Mouse (Mus musculus): ENCODE results near the gene Sec14l2. TPM values are rescaled to one million over a fixed set of nuclear protein-coding genes. Genes with fewer than 3 reads are reported as not detected.

The Sec14l2 gene
- total and polyA plus RNA-seq, 3 experiments, result 15.5 to 40.1 TPM; not detected in 1

DNA sequence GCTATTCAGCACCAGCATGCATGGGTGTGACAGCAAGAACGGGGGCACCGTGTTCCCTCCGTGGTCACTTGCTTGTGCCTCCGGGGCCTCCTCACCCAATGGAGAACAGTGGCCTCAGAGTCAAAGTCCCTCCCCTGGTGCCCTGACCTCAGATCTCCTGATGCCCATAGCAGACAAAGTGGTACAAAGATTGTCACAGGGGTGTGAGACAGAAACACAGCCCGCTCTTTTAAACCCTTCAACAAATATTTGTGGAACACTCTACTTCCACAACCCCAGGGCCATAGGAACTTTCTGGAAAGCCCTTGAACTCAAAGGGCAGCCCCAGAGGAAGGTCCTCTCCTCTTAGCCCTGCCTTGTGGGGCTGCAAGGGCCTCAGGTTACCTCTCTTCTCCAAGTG lies 989 bp downstream of the Sec14l2 start:
- peaks cover 0 to 16% of the 10 kb centered on the region in 2 experiments; a peak in 2 of 4 replicates for H3K36me3 ChIP-seq (ENCODE audit: control insufficient read depth in 1 of 2, insufficient read depth in 2 of 2, low read length in 2 of 2)
- no peak for DNase-seq (ENCODE audit: low read depth, low spot score)
- no peak for TF ChIP-seq ZKSCAN1 (IDR thresholded peaks at IDR 0.05; ENCODE audit: low read depth, low read length)
- no peak for TF ChIP-seq POLR2A (IDR thresholded peaks at IDR 0.05; ENCODE audit: control insufficient read depth in 1 of 2, insufficient read depth in 1 of 2, low read depth in 1 of 2, low read length in 2 of 2, poor library complexity in 1 of 2)
- TF ChIP-seq SMC3 (IDR thresholded peaks at IDR 0.05; ENCODE audit: low read depth, low read length), result no peak
- no peak for TF ChIP-seq MEF2A (IDR thresholded peaks at IDR 0.05; ENCODE audit: extremely low read depth, insufficient replicate concordance, low read depth, low read length, poor library complexity, severe bottlenecking)
- no peak for TF ChIP-seq JUND (IDR thresholded peaks at IDR 0.05; ENCODE audit: low read depth, low read length)
- no peak for TF ChIP-seq ZMIZ1 (IDR thresholded peaks at IDR 0.05; ENCODE audit: low read depth, low read length)
- no peak for TF ChIP-seq MAFK (IDR thresholded peaks at IDR 0.05; ENCODE audit: borderline replicate concordance, low read depth, low read length)
- no peak for TF ChIP-seq ELF1 (IDR thresholded peaks at IDR 0.05; ENCODE audit: low read depth, low read length)
- TF ChIP-seq HCFC1 (IDR thresholded peaks at IDR 0.05; ENCODE audit: low read depth, low read length), result no peak
- TF ChIP-seq KAT2A (conservative IDR thresholded peaks at IDR 0.05; ENCODE audit: low read depth, low read length), result no peak
- no peak for TF ChIP-seq POLR2AphosphoS2 (IDR thresholded peaks at IDR 0.05; ENCODE audit: low read length)
- no peak for TF ChIP-seq POLR2AphosphoS5 (IDR thresholded peaks at IDR 0.05; ENCODE audit: borderline replicate concordance, low read depth, low read length)
- TF ChIP-seq MYC (IDR thresholded peaks at IDR 0.05; ENCODE audit: low read depth, low read length), result no peak
- no peak for TF ChIP-seq TAL1 (IDR thresholded peaks at IDR 0.05; ENCODE audit: low read length)
- no peak for TF ChIP-seq UBTF (IDR thresholded peaks at IDR 0.05; ENCODE audit: borderline replicate concordance, insufficient read depth, low read depth, low read length)
- TF ChIP-seq TBP (IDR thresholded peaks at IDR 0.05; ENCODE audit: low read depth, low read length), result no peak
- TF ChIP-seq RAD21 (IDR thresholded peaks at IDR 0.05; ENCODE audit: low read depth, low read length), result no peak
- peak overlapping the region; percentile 82 for H3K27ac ChIP-seq (ENCODE audit: control insufficient read depth, low read depth, low read length)
- peak overlapping the region; percentile 51 to 76 for H3K4me3 ChIP-seq (ENCODE audit: control insufficient read depth in 1 of 2, insufficient read depth in 1 of 2, low read depth in 2 of 2, low read length in 2 of 2)
- H3K9me3 ChIP-seq (replicated peaks; ENCODE audit: insufficient read depth, low read length), result no peaks in the 10 kb centered on the region
- H3K9ac ChIP-seq (ENCODE audit: control insufficient read depth, low read depth, low read length, poor library complexity, severe bottlenecking), result peak overlapping the region; percentile 63
- peaks cover 8 to 38% of the 10 kb centered on the region in 2 experiments; a peak in 3 of 4 replicates for H3K4me1 ChIP-seq (ENCODE audit: control insufficient read depth in 1 of 2, insufficient read depth in 2 of 2, low read length in 2 of 2)
- no peaks in the 10 kb centered on the region for H3K27me3 ChIP-seq (ENCODE audit: control insufficient read depth in 1 of 2, insufficient read depth in 2 of 2, low read length in 2 of 2)
- H3K79me2 ChIP-seq (ENCODE audit: control insufficient read depth, insufficient read depth, low read length, poor library complexity), result no peaks in the 10 kb centered on the region

DNA sequence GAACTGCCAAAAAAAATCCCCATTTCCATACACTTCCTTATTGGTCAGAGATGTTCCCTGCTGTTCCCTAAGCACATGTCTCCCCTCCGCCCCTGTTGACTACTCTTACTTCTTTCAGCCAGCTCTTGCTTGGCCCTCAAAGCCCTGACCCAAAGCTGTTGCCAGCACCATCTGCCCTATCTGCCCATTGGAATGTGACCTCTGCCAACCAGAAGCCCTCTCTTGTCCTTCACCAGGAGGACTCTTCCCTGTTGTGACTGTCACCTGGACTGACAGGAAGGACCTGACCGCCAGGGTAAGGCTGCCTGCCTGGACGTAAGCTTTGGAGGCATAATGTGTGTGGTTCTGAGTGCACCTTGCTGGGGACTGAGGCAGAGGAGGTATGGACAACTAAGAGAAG lies 1.5 kb downstream of the Sec14l2 start:
- H3K9ac ChIP-seq (ENCODE audit: control insufficient read depth, low read depth, low read length, poor library complexity, severe bottlenecking), result no peak overlapping the region
- H3K27ac ChIP-seq (ENCODE audit: control insufficient read depth, low read depth, low read length), result no peak overlapping the region
- H3K4me3 ChIP-seq (ENCODE audit: control insufficient read depth in 1 of 2, insufficient read depth in 1 of 2, low read depth in 2 of 2, low read length in 2 of 2), result no peak overlapping the region
- DNase-seq (ENCODE audit: low read depth, low spot score), result no peak
- TF ChIP-seq ETS1 (IDR thresholded peaks at IDR 0.05; ENCODE audit: low read depth, low read length) (no peak), CHD2 (IDR thresholded peaks at IDR 0.05; ENCODE audit: low read length) (no peak), MEF2A (IDR thresholded peaks at IDR 0.05; ENCODE audit: extremely low read depth, insufficient replicate concordance, low read depth, low read length, poor library complexity, severe bottlenecking) (no peak), NELFE (IDR thresholded peaks at IDR 0.05; ENCODE audit: low read depth, low read length) (no peak), JUND (IDR thresholded peaks at IDR 0.05; ENCODE audit: low read depth, low read length) (no peak), SMC3 (IDR thresholded peaks at IDR 0.05; ENCODE audit: low read depth, low read length) (no peak), BHLHE40 (IDR thresholded peaks at IDR 0.05; ENCODE audit: borderline replicate concordance, low read depth, low read length) (no peak), MAX (IDR thresholded peaks at IDR 0.05; ENCODE audit: low read length) (no peak)
- H3K27me3 ChIP-seq (ENCODE audit: control insufficient read depth in 1 of 2, insufficient read depth in 2 of 2, low read length in 2 of 2), result no peaks in the 10 kb centered on the region
- peaks cover 9 to 44% of the 10 kb centered on the region in 2 experiments; a peak in 3 of 4 replicates for H3K4me1 ChIP-seq (ENCODE audit: control insufficient read depth in 1 of 2, insufficient read depth in 2 of 2, low read length in 2 of 2)
- H3K9me3 ChIP-seq (replicated peaks; ENCODE audit: insufficient read depth, low read length), result no peaks in the 10 kb centered on the region
- no peaks in the 10 kb centered on the region for H3K79me2 ChIP-seq (ENCODE audit: control insufficient read depth, insufficient read depth, low read length, poor library complexity)
- H3K36me3 ChIP-seq (ENCODE audit: control insufficient read depth in 1 of 2, insufficient read depth in 2 of 2, low read length in 2 of 2), result peaks cover 0 to 20% of the 10 kb centered on the region in 2 experiments; a peak in 2 of 4 replicates
